Mouse (Mus musculus) CH12.LX (cell line): ENCODE data around the gene Wfikkn1.

Experiments used
- CHD1 ChIP-seq: IDR thresholded peaks from 2 replicates; pipeline ENCODE4 v1.6.1; 2012; ENCODE audit warnings: low read depth, low read length, improper control_type of control experiment, inconsistent platforms
- CTCF ChIP-seq, 2 experiments: IDR thresholded peaks in 1 of 2; conservative IDR thresholded peaks in 1 of 2; 2 replicates each; pipeline ENCODE4 v1.5.1; 2011 to 2012; ENCODE audit warnings: low read depth in 2 of 2, low read length in 2 of 2, improper control_type of control experiment in 1 of 2, inconsistent platforms in 1 of 2, mild to moderate bottlenecking in 1 of 2, moderate library complexity in 1 of 2
- E2F4 ChIP-seq: IDR thresholded peaks from 2 replicates; pipeline ENCODE4 v1.6.1; 2011; ENCODE audit warnings: low read depth, low read length, improper control_type of control experiment; ENCODE audit not compliant: insufficient replicate concordance
- EP300 ChIP-seq: IDR thresholded peaks from 2 replicates; pipeline ENCODE4 v1.6.1; 2011; ENCODE audit warnings: low read length, improper control_type of control experiment
- JUND ChIP-seq: conservative IDR thresholded peaks from 2 replicates; pipeline ENCODE4 v1.6.1; 2011; ENCODE audit warnings: low read depth, low read length, improper control_type of control experiment
- MAX ChIP-seq: IDR thresholded peaks from 2 replicates; pipeline ENCODE4 v1.6.1; 2011; ENCODE audit warnings: low read length, improper control_type of control experiment
- NRF1 ChIP-seq: IDR thresholded peaks from 2 replicates; pipeline ENCODE4 v1.6.1; 2014; ENCODE audit warnings: low read depth, mild to moderate bottlenecking, inconsistent platforms, low read length, improper control_type of control experiment, moderate library complexity
- PAX5 ChIP-seq: IDR thresholded peaks from 2 replicates; pipeline ENCODE4 v1.6.1; 2012; ENCODE audit warnings: low read length, inconsistent platforms, mixed read lengths
- POLR2A ChIP-seq: IDR thresholded peaks from 2 replicates; pipeline ENCODE4 v1.6.1; 2011; ENCODE audit warnings: low read depth, mild to moderate bottlenecking, improper control_type of control experiment, low read length
- RCOR1 ChIP-seq: conservative IDR thresholded peaks from 2 replicates; pipeline ENCODE4 v1.6.1; 2012; ENCODE audit warnings: low read depth, mild to moderate bottlenecking, inconsistent platforms, low read length, improper control_type of control experiment
- SMC3 ChIP-seq: IDR thresholded peaks from 2 replicates; pipeline ENCODE4 v1.6.1; 2011; ENCODE audit warnings: low read depth, low read length, improper control_type of control experiment
- TCF12 ChIP-seq: IDR thresholded peaks from 2 replicates; pipeline ENCODE4 v1.6.1; 2014; ENCODE audit warnings: low read depth, mild to moderate bottlenecking, inconsistent platforms, low read length, improper control_type of control experiment
- ZNF384 ChIP-seq: IDR thresholded peaks from 2 replicates; pipeline ENCODE4 v1.6.1; 2012; ENCODE audit warnings: low read depth, low read length, improper control_type of control experiment, inconsistent platforms

DNA sequence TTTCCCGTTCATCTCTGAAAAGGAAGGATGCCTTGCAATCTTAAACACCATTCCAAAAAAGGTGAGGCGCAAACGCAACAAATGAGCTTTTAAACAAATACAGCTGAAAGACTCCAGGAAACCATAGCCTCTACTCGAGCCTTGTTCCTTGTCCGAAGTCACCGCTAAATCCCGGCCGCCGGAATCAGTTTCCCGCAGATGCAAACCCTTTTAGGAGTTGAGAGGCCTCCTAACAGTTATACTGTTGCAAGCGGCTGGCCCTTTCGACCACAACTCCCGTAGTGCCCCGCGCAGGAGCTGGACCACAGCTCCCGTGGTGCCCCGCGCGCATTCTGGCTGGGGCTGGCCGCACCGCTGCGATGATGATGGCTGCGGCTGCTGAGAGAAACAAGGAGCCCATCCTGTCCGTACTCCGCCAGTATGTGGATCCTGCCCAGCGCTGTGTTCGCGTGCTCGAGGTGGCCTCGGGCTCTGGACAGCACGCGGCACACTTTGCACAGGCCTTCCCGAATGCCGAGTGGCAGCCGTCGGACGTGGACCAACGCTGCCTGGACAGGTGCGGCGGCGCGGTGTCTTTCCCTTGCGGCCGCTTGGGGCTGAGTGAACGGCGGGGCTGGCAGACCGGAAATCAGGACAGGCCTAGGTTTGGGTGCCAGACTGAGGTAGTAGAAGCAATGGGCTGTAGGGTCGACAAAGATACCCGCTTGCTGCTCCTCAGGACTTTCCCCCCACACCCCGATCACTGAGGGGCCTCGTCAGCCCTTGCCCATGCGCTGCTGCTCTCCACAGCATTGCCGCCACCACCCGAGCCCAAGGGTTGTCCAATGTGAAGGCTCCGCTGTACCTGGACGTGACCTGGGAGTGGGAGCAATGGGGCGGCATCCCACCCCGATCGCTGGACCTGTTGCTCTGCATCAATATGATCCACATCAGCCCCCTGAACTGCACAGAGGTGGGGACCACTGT, 5.2 kb downstream of the Wfikkn1 start:
- TF ChIP-seq EP300 (no peak), TCF12 (peak; percentile 78), CHD1 (no peak), E2F4 (no peak), MAX (peak; percentile 69; the same call in 1 of the 2 replicates), PAX5 (no peak), CTCF (conservative IDR thresholded peaks at IDR 0.05 in 1 of 2, IDR thresholded peaks at IDR 0.05 in 1 of 2; ENCODE audit: low read depth in 2 of 2, low read length in 2 of 2) (peak in 1 of 2 experiments; percentile 20; a peak in 1 of 4 replicates), JUND (no peak), RCOR1 (no peak), POLR2A (peak; percentile 88), NRF1 (peak; percentile 44), ZNF384 (no peak), SMC3 (no peak)
